Mouse (Mus musculus) forebrain, embryonic 14.5 days (tissue): Measurements from ENCODE around the gene Frmd4a. TPM values are rescaled to one million over a fixed set of nuclear protein-coding genes. Genes with fewer than 3 reads are reported as not detected.

Experiments
- ATAC-seq: fragments of 200-750 bp; cut with Nextera tagmentation; 2 replicates; pipeline ENCODE4 v1.8.0; 2017; ENCODE audit warnings: mild to moderate bottlenecking, moderate library complexity
- DNase-seq: peaks from one replicate; pipeline ENCODE4 v3.0.0-alpha.2; 2015; ENCODE audit warnings: low spot score
- H3K27ac ChIP-seq: fragments of 300-500 bp; sonication (generic); 2 replicates; pipeline ENCODE4 v1.5.1; 2014; ENCODE audit warnings: low read depth, mild to moderate bottlenecking, control low read depth, low read length, moderate library complexity
- H3K27me3 ChIP-seq: fragments of 300-500 bp; sonication (generic); replicated peaks from 2 replicates; pipeline ENCODE4 v1.6.1; 2014; ENCODE audit warnings: low read length, control low read depth, mixed read lengths; ENCODE audit not compliant: control insufficient read depth, insufficient read depth
- H3K36me3 ChIP-seq: fragments of 300-500 bp; sonication (generic); 2 replicates; pipeline ENCODE4 v1.6.1; 2014; ENCODE audit warnings: low read length, control low read depth; ENCODE audit not compliant: control insufficient read depth, insufficient read depth
- H3K4me1 ChIP-seq: fragments of 300-500 bp; sonication (generic); 2 replicates; pipeline ENCODE4 v1.6.1; 2014; ENCODE audit warnings: antibody characterized with exemption, low read length, control low read depth; ENCODE audit not compliant: control insufficient read depth, insufficient read depth
- H3K4me2 ChIP-seq: fragments of 300-500 bp; sonication (generic); 2 replicates; pipeline ENCODE4 v1.6.1; 2014; ENCODE audit warnings: mild to moderate bottlenecking, control low read depth, low read length
- H3K4me3 ChIP-seq: fragments of 300-500 bp; sonication (generic); 2 replicates; pipeline ENCODE4 v1.5.1; 2014; ENCODE audit warnings: low read depth, low read length, control low read depth
- H3K9ac ChIP-seq: fragments of 300-500 bp; sonication (generic); 2 replicates; pipeline ENCODE4 v1.6.1; 2014; ENCODE audit warnings: mild to moderate bottlenecking, low read length, control low read depth, moderate library complexity
- H3K9me3 ChIP-seq: fragments of 300-500 bp; sonication (generic); replicated peaks from 2 replicates; pipeline ENCODE4 v1.6.1; 2016; ENCODE audit warnings: low read length, control low read depth, mixed read lengths; ENCODE audit not compliant: control insufficient read depth
- WGBS: fragments of 180-500 bp; shearing (Covaris S2); extraction: QIAGEN DNeasy Blood & Tissue Kit; methylation state at CpG from one replicate; pipeline ENCODE4 v1.1.7; 2014; 5-methylcytosine and 5-hydroxymethylcytosine counted together
- polyA plus RNA-seq: library from polyadenylated mRNA; unstranded; fragments of >200 nt; fragmentation: Nextera tagmentation; extraction: Ambion mirVana; gene quantifications from 2 replicates; pipeline ENCODE4 v1.2.1, GENCODE M21; 2014

The Frmd4a gene
- polyA plus RNA-seq, 1 experiment from 2014 or later = 36.9 TPM

DNA sequence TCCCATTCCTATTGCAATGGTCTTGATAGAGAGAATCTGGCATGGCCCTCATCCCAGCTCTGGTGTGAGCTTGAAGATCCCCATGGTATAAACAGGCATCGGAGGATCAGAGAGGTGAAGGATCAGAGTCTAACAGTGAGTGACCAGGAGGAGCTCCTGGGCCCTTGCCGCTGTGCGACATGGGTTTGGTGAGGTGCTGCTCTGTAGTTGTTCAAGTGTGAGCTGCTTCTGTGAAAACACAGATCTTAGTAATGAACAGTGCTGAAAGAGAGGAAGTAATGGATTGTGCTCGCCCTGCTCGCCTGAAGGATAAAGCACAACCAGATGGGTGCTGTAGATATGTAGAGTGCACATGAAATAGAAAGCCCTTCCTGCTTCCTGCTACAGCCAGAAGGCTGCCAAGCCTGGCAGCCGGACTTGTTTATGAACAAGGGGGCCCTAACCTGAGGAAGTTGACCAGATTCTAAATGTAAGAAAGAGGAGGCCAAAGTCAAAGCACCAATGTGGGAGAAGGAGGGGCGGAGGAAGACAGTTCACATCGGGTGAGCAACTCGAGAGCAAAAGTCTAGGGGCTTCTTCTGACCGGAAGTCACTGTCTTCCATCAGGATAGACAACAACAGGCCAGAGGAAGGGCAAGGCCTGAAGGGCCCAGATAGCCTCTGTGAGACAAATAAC lies 552.8 kb downstream of the Frmd4a start:
- DNase-seq = no peak
- H3K4me2 ChIP-seq = no peak overlapping the region
- no peaks in the 10 kb centered on the region for H3K4me1 ChIP-seq
- no peak for ATAC-seq
- 0 out of 2 replicates have a peak overlapping the region, but pooled peaks have one; percentile 27 for H3K27ac ChIP-seq
- no peaks in the 10 kb centered on the region for H3K27me3 ChIP-seq
- H3K36me3 ChIP-seq = peaks cover 81% of the 10 kb centered on the region
- no peaks in the 10 kb centered on the region for H3K9me3 ChIP-seq
- H3K4me3 ChIP-seq = no peak overlapping the region
- H3K9ac ChIP-seq = no peak overlapping the region
- WGBS = 92% methylated on average over 10 of the region's 10 CpGs

DNA sequence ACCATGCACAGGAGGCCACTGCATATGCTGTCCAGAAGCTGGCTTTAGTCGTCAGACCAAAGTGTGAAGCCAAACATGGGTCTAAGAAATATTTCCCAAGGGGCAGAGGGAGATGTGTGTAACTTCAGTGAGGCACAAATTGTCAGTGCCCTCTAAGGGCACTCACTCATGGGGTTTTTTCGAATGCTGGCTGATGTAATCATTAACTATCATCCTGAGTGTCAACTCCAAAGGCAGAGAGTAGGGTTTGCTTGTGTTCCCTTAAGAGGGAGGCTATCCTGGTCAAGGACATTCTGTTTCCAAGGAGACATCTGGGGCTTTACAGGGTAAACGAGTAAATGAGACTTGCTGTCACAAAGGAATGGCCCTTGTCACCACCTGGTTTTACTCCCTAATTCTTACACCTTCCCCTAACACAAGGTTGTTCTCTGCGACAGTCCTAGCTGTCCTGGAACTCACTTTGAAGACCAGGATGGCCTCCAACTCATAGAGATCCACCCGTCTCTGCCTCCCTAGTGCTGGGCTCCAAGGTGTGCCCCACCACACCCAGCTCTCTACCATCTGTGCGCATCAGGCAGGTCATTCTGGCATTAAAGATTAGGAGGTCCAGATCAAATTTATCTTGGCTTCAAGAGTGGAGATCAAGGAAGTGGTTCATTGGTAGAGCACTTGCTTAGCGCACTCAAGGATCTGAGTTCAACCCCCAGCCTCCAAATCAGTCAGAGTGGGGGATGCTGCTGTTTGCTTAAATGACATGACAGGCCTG lies 555.2 kb downstream of the Frmd4a start:
- H3K4me1 ChIP-seq = no peaks in the 10 kb centered on the region
- no peak overlapping the region for H3K27ac ChIP-seq
- peaks cover 77% of the 10 kb centered on the region for H3K36me3 ChIP-seq
- no peaks in the 10 kb centered on the region for H3K27me3 ChIP-seq
- no peak overlapping the region for H3K4me3 ChIP-seq
- ATAC-seq (no peak), DNase-seq (no peak)
- H3K9ac ChIP-seq = no peak overlapping the region
- WGBS = 86% methylated on average over 7 of the region's 7 CpGs
- H3K4me2 ChIP-seq = no peak overlapping the region
- H3K9me3 ChIP-seq = no peaks in the 10 kb centered on the region

GRCm38 (mm10) chr2:4573386-4573785 lies 555.9 kb downstream of the Frmd4a start:
- no peak overlapping the region for H3K4me2 ChIP-seq

GRCm38 (mm10) chr2:4574251-4574650 lies 556.7 kb downstream of the Frmd4a start:
- ATAC-seq (no peak), DNase-seq (no peak)
- H3K9ac ChIP-seq = no peak overlapping the region
- H3K27me3 ChIP-seq = no peaks in the 10 kb centered on the region
- H3K4me1 ChIP-seq = no peaks in the 10 kb centered on the region
- WGBS = 86% methylated on average over 5 of the region's 5 CpGs
- H3K4me2 ChIP-seq = no peak overlapping the region
- H3K27ac ChIP-seq = no peak overlapping the region
- H3K36me3 ChIP-seq = peaks cover 74% of the 10 kb centered on the region
- H3K4me3 ChIP-seq = no peak overlapping the region
- H3K9me3 ChIP-seq = no peaks in the 10 kb centered on the region

More at GRCm38 (mm10) chr2:4573386-4573785, 555.9 kb downstream of the Frmd4a start:
- H3K9ac ChIP-seq = no peak overlapping the region
- WGBS = 70% methylated on average over 4 of the region's 4 CpGs
- H3K9me3 ChIP-seq = no peaks in the 10 kb centered on the region
- H3K36me3 ChIP-seq = peaks cover 76% of the 10 kb centered on the region
- no peaks in the 10 kb centered on the region for H3K27me3 ChIP-seq
- no peaks in the 10 kb centered on the region for H3K4me1 ChIP-seq
- H3K27ac ChIP-seq = no peak overlapping the region
- DNase-seq = no peak
- no peak overlapping the region for H3K4me3 ChIP-seq
- 0 out of 2 replicates have a peak, but pooled peaks have one; percentile 40 for ATAC-seq

- no peaks in the 10 kb centered on the region for H3K9me3 ChIP-seq
- DNase-seq (no peak), ATAC-seq (no peak)
- H3K4me2 ChIP-seq = no peak overlapping the region
- H3K4me1 ChIP-seq = no peaks in the 10 kb centered on the region
- WGBS = 63% methylated on average over 2 of the region's 2 CpGs
- H3K9ac ChIP-seq = no peak overlapping the region
- no peak overlapping the region for H3K4me3 ChIP-seq
- peaks cover 75% of the 10 kb centered on the region for H3K36me3 ChIP-seq
- H3K27me3 ChIP-seq = no peaks in the 10 kb centered on the region
- no peak overlapping the region for H3K27ac ChIP-seq
Measured at GRCm38 (mm10) chr2:4575163-4575562, 557.6 kb downstream of the Frmd4a start.

GRCm38 (mm10) chr2:4575975-4576374 lies 558.5 kb downstream of the Frmd4a start:
- Histone ChIP-seq H3K9me3 (no peaks in the 10 kb centered on the region), H3K4me2 (no peak overlapping the region), H3K9ac (no peak overlapping the region), H3K36me3 (peaks cover 74% of the 10 kb centered on the region), H3K27me3 (no peaks in the 10 kb centered on the region), H3K4me1 (no peaks in the 10 kb centered on the region), H3K27ac (no peak overlapping the region), H3K4me3 (no peak overlapping the region)
- WGBS = 88% methylated on average over 7 of the region's 7 CpGs
- DNase-seq = no peak
- ATAC-seq = no peak

GRCm38 (mm10) chr2:4578291-4578690 lies 560.8 kb downstream of the Frmd4a start:
- Histone ChIP-seq H3K27me3 (no peaks in the 10 kb centered on the region), H3K4me1 (no peaks in the 10 kb centered on the region), H3K9ac (no peak overlapping the region), H3K36me3 (peaks cover 63% of the 10 kb centered on the region), H3K4me2 (no peak overlapping the region), H3K27ac (no peak overlapping the region), H3K4me3 (no peak overlapping the region), H3K9me3 (no peaks in the 10 kb centered on the region)
- 89% methylated on average over 5 of the region's 5 CpGs for WGBS
- no peak for DNase-seq
- ATAC-seq = no peak

DNA sequence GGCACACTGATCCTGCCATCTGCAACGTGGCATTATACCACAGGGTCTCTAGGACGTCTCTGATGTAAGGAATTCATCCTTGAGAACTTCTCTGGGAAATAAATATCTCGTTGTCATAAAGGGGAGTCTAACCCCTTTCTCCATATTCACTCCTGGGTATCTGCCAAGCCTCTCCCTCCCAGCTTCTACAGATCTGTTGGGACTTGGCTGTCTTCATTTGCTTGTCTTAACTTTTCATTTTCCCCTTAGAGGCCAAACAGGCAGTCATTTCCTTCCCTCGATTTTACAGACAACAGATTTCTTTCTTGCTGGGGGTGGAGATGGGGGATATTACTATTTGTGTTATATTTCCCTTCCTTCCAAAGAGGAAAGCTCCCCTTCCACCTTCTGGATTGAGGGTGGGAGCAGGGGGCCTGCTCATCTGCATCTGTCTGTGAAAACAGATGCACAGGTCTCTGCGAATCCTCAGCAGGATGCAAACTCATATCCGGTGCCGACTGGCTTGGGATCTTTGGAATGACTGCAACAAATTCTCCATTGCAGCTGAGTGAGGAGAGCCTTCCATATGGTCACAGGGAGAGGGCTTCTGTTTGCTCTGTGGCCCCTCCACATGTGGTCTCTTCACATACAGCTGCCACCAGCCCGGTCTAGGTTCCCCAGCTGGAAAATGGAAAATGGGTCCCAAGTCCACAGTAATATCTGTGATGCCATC lies 562.0 kb downstream of the Frmd4a start:
- H3K4me3 ChIP-seq = no peak overlapping the region
- 0 out of 2 replicates have a peak overlapping the region, but pooled peaks have one; percentile 6 for H3K27ac ChIP-seq
- H3K4me2 ChIP-seq = no peak overlapping the region
- H3K27me3 ChIP-seq = no peaks in the 10 kb centered on the region
- H3K9me3 ChIP-seq = no peaks in the 10 kb centered on the region
- ATAC-seq (no peak), DNase-seq (no peak)
- no peaks in the 10 kb centered on the region for H3K4me1 ChIP-seq
- WGBS = 84% methylated on average over 8 of the region's 8 CpGs
- peaks cover 51% of the 10 kb centered on the region for H3K36me3 ChIP-seq
- H3K9ac ChIP-seq = no peak overlapping the region
